Mouse (Mus musculus) adrenal gland, adult 8-10 months (tissue): ENCODE results near the gene Nsrp1. TPM values are rescaled to one million over a fixed set of nuclear protein-coding genes. Genes with fewer than 3 reads are reported as not detected.

ENCODE experiments used
- DNase-seq: peaks from one replicate; pipeline ENCODE4 v3.0.0; 2022
- total RNA-seq, 4 experiments: library from RNA; stranded (reverse); gene quantifications; 2 replicates each; pipeline ENCODE4 v1.2.4; 2022

Nsrp1 gene
- total RNA-seq, 4 experiments from 2014 or later, result 15.6 to 25.9 (median 20.2) TPM

GRCm38 (mm10) chr11:77041891-77042290 lies 36.3 kb downstream of the Nsrp1 start:
- no peak for DNase-seq

GRCm38 (mm10) chr11:77031151-77031934 lies 46.9 kb downstream of the Nsrp1 start:
- DNase-seq, result no peak

GRCm38 (mm10) chr11:77028157-77028556 lies 50.1 kb downstream of the Nsrp1 start:
- DNase-seq, result no peak

GRCm38 (mm10) chr11:77026559-77026958 lies 51.7 kb downstream of the Nsrp1 start:
- no peak for DNase-seq

- no peak for DNase-seq
These were observed 56.4 kb downstream of the Nsrp1 start for GRCm38 (mm10) chr11:77021749-77022396.

- no peak for DNase-seq
These were observed 58.7 kb downstream of the Nsrp1 start for GRCm38 (mm10) chr11:77019539-77019938.

- no peak for DNase-seq
These were observed 60.2 kb downstream of the Nsrp1 start for GRCm38 (mm10) chr11:77018046-77018445.

GRCm38 (mm10) chr11:77010762-77011475 lies 67.3 kb downstream of the Nsrp1 start:
- DNase-seq, result no peak

GRCm38 (mm10) chr11:77009069-77010025 lies 68.9 kb downstream of the Nsrp1 start:
- no peak for DNase-seq

GRCm38 (mm10) chr11:77006616-77007015 lies 71.6 kb downstream of the Nsrp1 start:
- DNase-seq, result no peak

GRCm38 (mm10) chr11:77005881-77006280 lies 72.4 kb downstream of the Nsrp1 start:
- DNase-seq, result no peak

- DNase-seq, result no peak
These were observed 75.9 kb downstream of the Nsrp1 start for GRCm38 (mm10) chr11:77002361-77002760.

- no peak for DNase-seq
These were observed 77.5 kb downstream of the Nsrp1 start for GRCm38 (mm10) chr11:77000741-77001140.

- no peak for DNase-seq
These were observed 79.5 kb downstream of the Nsrp1 start for GRCm38 (mm10) chr11:76998705-76999226.

GRCm38 (mm10) chr11:76997916-76998704 lies 80.1 kb downstream of the Nsrp1 start, which contains the start of gene Slc6a4:
Slc6a4 (plus strand) TSS chr11:76998603.
- DNase-seq, result no peak

GRCm38 (mm10) chr11:76997305-76997704 lies 80.9 kb downstream of the Nsrp1 start:
- DNase-seq, result peak; percentile 54

GRCm38 (mm10) chr11:76995966-76996672 lies 82.1 kb downstream of the Nsrp1 start:
- no peak for DNase-seq
